Mouse (Mus musculus) cerebellum, adult 2 months (tissue): ENCODE measurements around the gene Akt1. TPM values are rescaled to one million over a fixed set of nuclear protein-coding genes. Genes with fewer than 3 reads are reported as not detected.

ENCODE experiments used
- DNase-seq, 2 experiments: peaks; one replicate each; pipeline ENCODE4 v3.0.0; 2021
- H3K27ac ChIP-seq: fragments of 200-500 bp; 2 replicates; pipeline ENCODE4 v1.5.1; 2012; ENCODE audit warnings: low read length, control low read depth, inconsistent platforms; ENCODE audit not compliant: insufficient read depth
- H3K27me3 ChIP-seq: fragments of 200-500 bp; 2 replicates; pipeline ENCODE4 v1.6.1; 2012; ENCODE audit warnings: inconsistent platforms, mild to moderate bottlenecking, low read length, moderate library complexity; ENCODE audit not compliant: control insufficient read depth, insufficient read depth
- H3K4me1 ChIP-seq: fragments of 200-500 bp; 2 replicates; pipeline ENCODE4 v1.6.1; 2011; ENCODE audit warnings: low read length; ENCODE audit not compliant: control insufficient read depth, insufficient read depth
- H3K4me3 ChIP-seq: fragments of 200-500 bp; replicated peaks from 2 replicates; pipeline ENCODE3; 2011; ENCODE audit warnings: mild to moderate bottlenecking, low read depth, low read length, control low read depth; ENCODE audit not compliant: insufficient read depth
- CTCF ChIP-seq: fragments of 200-500 bp; IDR thresholded peaks from 2 replicates; pipeline ENCODE4 v1.5.1; 2011; ENCODE audit warnings: low read depth, mild to moderate bottlenecking, control low read depth, low read length, moderate library complexity, borderline replicate concordance; ENCODE audit not compliant: insufficient read depth
- POLR2A ChIP-seq: fragments of 200-500 bp; IDR thresholded peaks from 2 replicates; pipeline ENCODE4 v1.6.1; 2011; ENCODE audit warnings: low read length, control low read depth, borderline replicate concordance; ENCODE audit not compliant: insufficient read depth
- WGBS: fragments of 180-500 bp; shearing (Covaris S2); methylation state at CpG from one replicate; pipeline ENCODE4 v1.1.7; 2018; 5-methylcytosine and 5-hydroxymethylcytosine counted together
- polyA plus RNA-seq: library from polyadenylated mRNA; depleted of rRNA; stranded (reverse); fragments of >200 nt; gene quantifications from 2 replicates; pipeline ENCODE4 v1.2.3, GENCODE M21; 2012; rRNA removed

Akt1 gene
- polyA plus RNA-seq, 1 experiment: 177 TPM

GRCm38 (mm10) chr12:112604022-112604421 lies 70.7 kb downstream of the Akt1 start:
- Histone ChIP-seq H3K27ac (no peak overlapping the region), H3K27me3 (no peaks in the 10 kb centered on the region), H3K4me3 (no peak overlapping the region), H3K4me1 (no peaks in the 10 kb centered on the region; the same call in 1 of the 2 replicates)
- 88% methylated on average over 5 of the region's 5 CpGs for WGBS
- no peak for DNase-seq
- no peak for TF ChIP-seq CTCF
- no peak for TF ChIP-seq POLR2A

Other genes with a start within 250 kb of the Akt1 start
- gene A530016L24Rik, start 185.4 kb downstream of the Akt1 start, polyA plus RNA-seq: 0.08 TPM in 1 of 2 replicates, not detected in the other
- 51.7 and 71.0 TPM in 2 replicates for gene Tmem179, start 158.1 kb downstream of the Akt1 start, polyA plus RNA-seq
- gene Inf2, start 86.1 kb downstream of the Akt1 start, polyA plus RNA-seq: 34.9 and 41.8 TPM in 2 replicates
- 69.3 and 72.0 TPM in 2 replicates for gene Adssl1, start 54.8 kb downstream of the Akt1 start, polyA plus RNA-seq
- gene Siva1, start 30.2 kb downstream of the Akt1 start, polyA plus RNA-seq: 33.6 and 34.6 TPM in 2 replicates
- gene Zbtb42, start 3.9 kb upstream of the Akt1 start, polyA plus RNA-seq: 1.5 and 1.8 TPM in 2 replicates
- gene Cep170b, start 45.6 kb upstream of the Akt1 start, polyA plus RNA-seq: 102 and 107 TPM in 2 replicates
- 6.7 and 7.8 TPM in 2 replicates for gene Pld4, start 85.8 kb upstream of the Akt1 start, polyA plus RNA-seq
- 11.0 and 14.7 TPM in 2 replicates for gene Ahnak2, start 127.8 kb upstream of the Akt1 start, polyA plus RNA-seq
- gene Clba1, start 134.1 kb upstream of the Akt1 start, polyA plus RNA-seq: 6.5 and 7.6 TPM in 2 replicates
- gene Cdca4, start 154.5 kb upstream of the Akt1 start, polyA plus RNA-seq: 9.3 and 9.8 TPM in 2 replicates
- gene Gpr132, start 193.3 kb upstream of the Akt1 start, polyA plus RNA-seq: 0.05 and 0.08 TPM in 2 replicates